Mouse (Mus musculus): ENCODE results near the gene Tpp1.

- TF ChIP-seq CTCF (IDR thresholded peaks at IDR 0.05) (no peak), EP300 (IDR thresholded peaks at IDR 0.05; ENCODE audit: insufficient read depth, low read depth, low read length) (no peak), POLR2A (IDR thresholded peaks at IDR 0.05; ENCODE audit: insufficient read depth, low read depth, low read length) (no peak)
Measured at GRCm38 (mm10) chr7:105728701-105729428, 23.2 kb downstream of the Tpp1 start.
